Mouse (Mus musculus): ENCODE measurements around the gene Scimp. TPM values are rescaled to one million over a fixed set of nuclear protein-coding genes. Genes with fewer than 3 reads are reported as not detected.

Gene Scimp
- polyA plus RNA-seq, 1 experiment, result 0.15 TPM

DNA sequence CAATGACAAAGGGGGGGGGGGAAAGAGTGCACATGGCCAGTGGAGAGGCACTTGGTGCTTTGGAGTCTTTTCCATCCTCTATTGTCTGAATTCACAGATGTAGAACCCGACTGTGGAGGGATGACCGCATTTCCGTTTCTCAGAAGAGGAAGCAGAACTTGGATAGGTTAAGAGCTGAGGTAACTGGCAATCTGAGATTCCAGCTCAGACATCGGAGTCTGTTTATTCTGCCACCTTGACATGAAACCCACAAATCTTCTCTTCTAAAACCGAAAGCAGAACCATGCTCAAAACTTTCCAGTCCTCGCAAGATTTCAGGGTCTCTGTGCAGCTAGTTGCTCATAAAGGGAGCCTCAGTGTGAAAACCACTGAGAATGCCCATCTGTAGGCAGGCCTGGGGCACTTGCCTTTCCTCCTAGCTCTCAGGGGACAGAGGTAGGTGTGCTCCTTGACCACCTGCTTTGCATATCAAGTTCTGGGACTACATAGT, 8.6 kb downstream of the Scimp start:
- H3K4me3 ChIP-seq (ENCODE audit: insufficient read depth, low read length), result no peak overlapping the region
- H3K4me1 ChIP-seq (ENCODE audit: control insufficient read depth, insufficient read depth, low read length), result no peaks in the 10 kb centered on the region
- no peak for TF ChIP-seq CTCF (IDR thresholded peaks at IDR 0.05; ENCODE audit: extremely low read depth, insufficient read depth, low read length)
- TF ChIP-seq POLR2A (IDR thresholded peaks at IDR 0.05; ENCODE audit: extremely low read depth, insufficient read depth, low read length), result no peak
- no peak overlapping the region for H3K27ac ChIP-seq (ENCODE audit: insufficient read depth, low read length)

DNA sequence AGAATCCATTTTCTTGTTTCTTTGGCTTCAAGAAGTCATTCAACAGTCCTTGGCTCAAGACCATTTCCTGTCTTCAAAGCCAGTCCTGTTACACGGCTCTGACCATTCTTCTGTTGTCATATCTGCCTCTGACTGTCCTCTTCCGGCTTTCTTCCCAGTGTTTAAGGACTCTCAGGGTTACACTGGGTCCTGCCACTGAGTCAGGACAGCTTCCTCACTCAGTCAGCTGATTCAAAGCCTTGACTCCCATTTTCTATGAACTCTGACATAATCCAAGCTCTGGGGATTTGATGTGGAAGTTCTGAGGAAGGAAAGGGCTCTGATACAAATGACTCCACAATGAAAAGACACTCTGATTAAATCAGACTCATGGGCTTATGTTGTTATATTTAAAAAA, 9.5 kb downstream of the Scimp start:
- H3K4me3 ChIP-seq (ENCODE audit: insufficient read depth, low read length), result no peak overlapping the region
- no peaks in the 10 kb centered on the region for H3K4me1 ChIP-seq (ENCODE audit: control insufficient read depth, insufficient read depth, low read length)
- TF ChIP-seq CTCF (IDR thresholded peaks at IDR 0.05; ENCODE audit: extremely low read depth, insufficient read depth, low read length), result no peak
- TF ChIP-seq POLR2A (IDR thresholded peaks at IDR 0.05; ENCODE audit: extremely low read depth, insufficient read depth, low read length), result no peak
- no peak overlapping the region for H3K27ac ChIP-seq (ENCODE audit: insufficient read depth, low read length)

DNA sequence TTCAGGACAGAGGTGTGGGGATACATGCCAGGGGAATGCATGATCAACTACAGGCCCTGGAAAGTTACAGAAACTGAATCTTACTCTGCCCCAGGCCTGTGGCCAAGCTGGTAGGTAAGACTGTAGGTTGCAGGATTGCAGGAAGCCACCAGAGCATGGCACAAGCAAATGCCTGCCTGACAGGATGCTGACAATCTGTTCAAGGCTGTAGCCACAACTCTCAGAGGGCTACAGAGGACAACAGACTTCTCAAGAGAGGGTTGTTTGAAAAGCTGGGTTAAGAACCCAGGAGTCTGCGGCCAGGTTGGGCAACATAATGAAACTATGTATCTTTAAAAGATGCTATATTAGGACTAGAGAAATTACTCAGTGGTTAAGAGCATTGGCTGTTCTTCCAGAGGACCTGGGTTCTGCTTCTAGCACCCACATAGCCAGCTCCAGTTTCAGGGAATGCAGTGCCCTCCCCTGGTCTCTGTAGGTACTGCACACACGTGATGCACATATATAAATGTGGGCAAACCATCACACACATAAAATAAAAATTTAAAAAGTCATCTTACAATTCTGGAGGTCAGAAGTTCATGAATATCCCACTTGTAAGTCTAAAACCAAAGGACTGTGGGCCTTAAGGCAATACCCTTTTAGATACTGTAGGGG, 10.1 kb downstream of the Scimp start:
- Histone ChIP-seq H3K4me1 (ENCODE audit: control insufficient read depth, insufficient read depth, low read length) (no peaks in the 10 kb centered on the region), H3K4me3 (ENCODE audit: insufficient read depth, low read length) (no peak overlapping the region), H3K27ac (ENCODE audit: insufficient read depth, low read length) (no peak overlapping the region)
- no peak for TF ChIP-seq POLR2A (IDR thresholded peaks at IDR 0.05; ENCODE audit: extremely low read depth, insufficient read depth, low read length)
- no peak for TF ChIP-seq CTCF (IDR thresholded peaks at IDR 0.05; ENCODE audit: extremely low read depth, insufficient read depth, low read length)

DNA sequence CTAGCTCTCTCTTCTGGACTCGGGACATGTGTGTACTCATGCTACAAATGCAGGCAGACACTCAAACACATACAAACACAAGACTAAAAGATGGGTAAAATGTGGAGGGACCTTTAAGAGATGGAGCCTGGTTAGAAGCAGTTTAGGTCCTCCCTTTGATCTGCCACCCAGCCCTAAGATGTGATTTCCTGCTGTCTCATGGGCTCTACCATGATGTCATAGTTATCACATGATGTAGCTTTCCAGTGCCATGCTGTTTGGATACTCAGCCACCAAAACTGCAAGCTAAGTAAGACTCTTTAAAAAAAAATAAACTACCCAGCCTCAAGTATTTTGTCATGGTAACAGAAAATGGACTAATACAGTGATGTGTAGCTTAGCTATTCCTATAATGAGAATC, 20.0 kb downstream of the Scimp start:
- H3K27ac ChIP-seq (ENCODE audit: insufficient read depth, low read length), result no peak overlapping the region
- TF ChIP-seq CTCF (IDR thresholded peaks at IDR 0.05; ENCODE audit: extremely low read depth, insufficient read depth, low read length) (no peak), POLR2A (IDR thresholded peaks at IDR 0.05; ENCODE audit: extremely low read depth, insufficient read depth, low read length) (no peak)
- no peaks in the 10 kb centered on the region for H3K4me1 ChIP-seq (ENCODE audit: control insufficient read depth, insufficient read depth, low read length)
- no peak overlapping the region for H3K4me3 ChIP-seq (ENCODE audit: insufficient read depth, low read length)

DNA sequence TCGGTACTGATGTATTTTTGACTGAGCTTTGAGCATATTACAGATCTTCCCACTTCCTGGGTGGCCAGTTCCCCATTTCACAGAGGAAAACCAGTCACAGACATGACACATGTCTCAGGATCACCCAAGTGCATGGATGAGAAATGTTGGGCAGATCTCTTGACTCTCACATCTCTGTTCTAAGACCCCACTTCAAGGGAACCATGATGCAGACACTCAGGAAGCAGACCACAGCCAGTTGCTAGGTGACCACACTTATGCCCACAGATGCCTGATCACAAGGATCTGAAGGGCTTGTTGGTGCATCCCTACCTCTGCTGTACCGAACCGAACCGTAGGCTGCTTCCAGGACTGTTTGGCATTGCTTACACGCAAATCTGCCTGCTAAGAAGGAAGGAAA, 20.7 kb downstream of the Scimp start:
- H3K4me3 ChIP-seq (ENCODE audit: insufficient read depth, low read length), result no peak overlapping the region
- H3K27ac ChIP-seq (ENCODE audit: insufficient read depth, low read length), result no peak overlapping the region
- no peak for TF ChIP-seq CTCF (IDR thresholded peaks at IDR 0.05; ENCODE audit: extremely low read depth, insufficient read depth, low read length)
- no peak for TF ChIP-seq POLR2A (IDR thresholded peaks at IDR 0.05; ENCODE audit: extremely low read depth, insufficient read depth, low read length)
- H3K4me1 ChIP-seq (ENCODE audit: control insufficient read depth, insufficient read depth, low read length), result no peaks in the 10 kb centered on the region

DNA sequence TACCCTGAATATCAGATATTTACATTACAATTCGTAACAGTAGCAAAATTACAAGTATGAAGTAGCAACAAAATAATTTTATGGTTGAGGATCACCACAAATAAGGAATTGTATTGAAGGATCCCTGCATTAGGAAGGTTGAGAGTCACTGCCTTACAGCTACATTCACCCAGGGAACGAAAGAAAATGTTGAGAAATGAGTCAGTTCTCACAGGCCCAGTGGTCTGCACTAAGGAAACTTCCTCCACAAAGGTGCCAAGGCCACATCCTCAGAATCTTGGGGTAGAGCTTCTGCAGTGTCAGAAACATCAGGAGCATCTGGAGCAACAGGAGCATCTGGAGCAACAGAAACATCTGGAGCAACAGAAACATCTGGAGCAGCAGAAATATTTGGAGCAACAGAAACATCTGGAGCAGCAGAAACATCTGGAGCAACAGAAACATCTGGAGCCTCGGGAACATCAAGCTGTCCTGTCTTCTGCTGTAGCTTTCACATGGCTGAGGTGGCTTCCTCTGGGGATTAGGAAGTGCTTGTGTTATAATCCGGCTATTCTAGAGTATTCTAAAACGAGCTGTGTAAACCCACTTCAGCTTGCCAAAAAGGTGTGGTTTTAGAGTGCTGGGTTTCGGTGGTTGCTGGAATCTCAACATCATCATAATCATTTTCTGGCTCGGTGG, 21.4 kb downstream of the Scimp start:
- Histone ChIP-seq H3K4me3 (ENCODE audit: insufficient read depth, low read length) (no peak overlapping the region), H3K4me1 (ENCODE audit: control insufficient read depth, insufficient read depth, low read length) (no peaks in the 10 kb centered on the region), H3K27ac (ENCODE audit: insufficient read depth, low read length) (no peak overlapping the region)
- TF ChIP-seq CTCF (IDR thresholded peaks at IDR 0.05; ENCODE audit: extremely low read depth, insufficient read depth, low read length), result no peak
- no peak for TF ChIP-seq POLR2A (IDR thresholded peaks at IDR 0.05; ENCODE audit: extremely low read depth, insufficient read depth, low read length)

DNA sequence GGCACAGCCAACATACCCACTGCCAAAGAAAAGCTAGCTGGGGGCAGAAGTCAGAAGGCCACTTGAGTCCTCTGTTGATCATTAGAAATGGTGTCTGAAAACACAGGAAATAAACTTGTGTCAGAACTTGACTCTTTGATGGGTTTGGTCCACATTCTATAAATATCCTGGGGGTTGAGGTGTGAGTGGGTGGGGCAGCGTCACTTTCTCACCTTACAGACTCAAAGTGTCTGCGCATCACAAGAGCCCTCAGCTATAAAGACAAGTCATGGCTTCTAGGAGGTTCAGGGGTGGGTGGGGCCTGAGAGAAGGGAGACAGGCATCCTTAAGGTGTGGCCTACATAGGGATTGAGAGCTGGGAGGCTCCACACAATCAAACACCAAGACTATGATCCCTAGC, 22.0 kb downstream of the Scimp start:
- no peak overlapping the region for H3K27ac ChIP-seq (ENCODE audit: insufficient read depth, low read length)
- TF ChIP-seq POLR2A (IDR thresholded peaks at IDR 0.05; ENCODE audit: extremely low read depth, insufficient read depth, low read length) (no peak), CTCF (IDR thresholded peaks at IDR 0.05; ENCODE audit: extremely low read depth, insufficient read depth, low read length) (no peak)

DNA sequence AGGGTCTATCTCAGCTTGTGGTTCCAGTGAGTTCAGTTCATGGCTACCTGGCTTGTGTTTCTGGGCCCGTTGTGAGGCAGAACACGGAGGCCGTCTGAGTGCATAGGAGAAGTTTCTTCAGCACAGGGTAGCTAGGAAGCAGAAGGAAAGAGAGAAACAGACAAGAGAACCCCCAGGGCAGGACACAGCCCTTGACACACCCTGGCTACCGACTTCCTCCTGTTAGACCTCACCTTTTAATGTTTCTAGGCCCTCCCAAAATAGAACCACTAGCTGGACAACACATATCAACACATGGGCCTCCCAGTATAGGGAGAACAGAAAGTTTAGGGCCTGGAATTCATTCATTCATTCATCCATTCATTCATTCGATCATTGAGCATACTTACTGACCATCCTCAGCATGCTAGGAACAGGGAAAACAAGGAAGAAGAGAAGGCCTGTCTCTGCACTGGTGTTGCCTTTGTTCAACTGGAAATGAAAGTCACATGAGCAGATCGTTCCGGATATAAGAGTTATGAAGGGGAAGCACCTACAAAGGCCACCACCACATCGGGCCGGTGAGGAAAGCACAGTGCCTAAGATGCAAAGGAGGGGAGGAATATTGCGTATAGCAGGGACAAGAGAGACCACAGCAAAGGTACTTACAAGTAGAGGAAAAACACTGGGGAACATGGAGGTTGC, 23.3 kb downstream of the Scimp start:
- Histone ChIP-seq H3K4me3 (ENCODE audit: insufficient read depth, low read length) (no peak overlapping the region), H3K27ac (ENCODE audit: insufficient read depth, low read length) (no peak overlapping the region), H3K4me1 (ENCODE audit: control insufficient read depth, insufficient read depth, low read length) (no peaks in the 10 kb centered on the region)
- TF ChIP-seq POLR2A (IDR thresholded peaks at IDR 0.05; ENCODE audit: extremely low read depth, insufficient read depth, low read length), result no peak
- no peak for TF ChIP-seq CTCF (IDR thresholded peaks at IDR 0.05; ENCODE audit: extremely low read depth, insufficient read depth, low read length)

More for the DNA sequence above, 22.0 kb downstream of the Scimp start:
- no peak overlapping the region for H3K4me3 ChIP-seq (ENCODE audit: insufficient read depth, low read length)
- no peaks in the 10 kb centered on the region for H3K4me1 ChIP-seq (ENCODE audit: control insufficient read depth, insufficient read depth, low read length)

DNA sequence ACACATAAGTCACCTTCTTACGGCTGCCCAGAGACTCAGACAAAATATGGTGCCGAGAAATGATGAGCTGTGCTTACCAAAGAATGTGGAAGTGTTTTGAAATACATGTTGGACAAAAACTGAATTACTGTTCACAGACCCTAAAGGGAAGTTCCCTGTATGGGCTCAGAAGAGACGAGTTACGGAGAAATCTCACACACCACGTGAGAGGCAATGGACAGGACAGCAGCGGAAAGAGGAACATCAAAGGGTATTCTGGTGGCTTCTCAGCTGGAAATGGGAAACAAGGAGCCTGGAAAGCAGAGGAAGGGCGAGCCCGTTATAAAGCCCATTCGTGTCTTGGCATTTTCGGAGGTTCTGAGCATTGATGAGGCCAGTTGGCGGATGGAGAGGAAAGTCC, 25.3 kb downstream of the Scimp start:
- H3K27ac ChIP-seq (ENCODE audit: insufficient read depth, low read length), result no peak overlapping the region
- no peaks in the 10 kb centered on the region for H3K4me1 ChIP-seq (ENCODE audit: control insufficient read depth, insufficient read depth, low read length)
- TF ChIP-seq POLR2A (IDR thresholded peaks at IDR 0.05; ENCODE audit: extremely low read depth, insufficient read depth, low read length), result no peak
- TF ChIP-seq CTCF (IDR thresholded peaks at IDR 0.05; ENCODE audit: extremely low read depth, insufficient read depth, low read length), result no peak
- no peak overlapping the region for H3K4me3 ChIP-seq (ENCODE audit: insufficient read depth, low read length)

Measured in cortical plate, adult 2 months (tissue).